Mouse (Mus musculus): ENCODE measurements around the gene Nrp2. TPM values are rescaled to one million over a fixed set of nuclear protein-coding genes. Genes with fewer than 3 reads are reported as not detected.
A peak's percentile ranks its signal among the peaks of the same experiment; 100 is the strongest.

Gene Nrp2
- polyA plus RNA-seq, 1 experiment, result 97.2 TPM

DNA sequence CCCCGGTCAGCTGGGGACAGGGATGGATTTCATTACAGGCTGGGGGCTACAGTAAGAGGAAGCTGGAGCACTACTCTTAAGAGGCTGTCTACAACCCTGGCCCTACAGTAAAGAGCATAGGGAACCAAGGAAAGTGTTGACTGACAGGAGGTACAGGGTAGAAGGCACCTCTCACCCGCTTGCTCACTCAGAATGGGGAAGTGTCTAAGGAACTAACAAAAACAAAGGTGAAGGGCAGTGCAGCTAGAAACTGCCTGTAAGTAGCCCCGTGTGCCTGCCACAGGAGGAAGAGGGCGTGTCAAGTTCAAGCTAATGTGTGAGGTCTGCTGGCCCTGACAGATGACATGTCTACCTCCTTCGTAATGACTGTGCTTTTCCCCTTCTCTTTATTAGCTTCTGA is 57.0 kb downstream of the Nrp2 start:
- TF ChIP-seq CTCF (IDR thresholded peaks at IDR 0.05; ENCODE audit: low read depth, low read length) (no peak), POLR2A (IDR thresholded peaks at IDR 0.05; ENCODE audit: borderline replicate concordance, low read depth, low read length) (no peak)
- Histone ChIP-seq H3K4me3 (ENCODE audit: insufficient read depth, low read length) (no peak overlapping the region), H3K4me1 (ENCODE audit: control insufficient read depth, insufficient read depth, low read length) (peaks cover 14% of the 10 kb centered on the region), H3K27ac (ENCODE audit: insufficient read depth, low read depth, low read length) (no peak overlapping the region; the same call in 1 of the 2 replicates)

DNA sequence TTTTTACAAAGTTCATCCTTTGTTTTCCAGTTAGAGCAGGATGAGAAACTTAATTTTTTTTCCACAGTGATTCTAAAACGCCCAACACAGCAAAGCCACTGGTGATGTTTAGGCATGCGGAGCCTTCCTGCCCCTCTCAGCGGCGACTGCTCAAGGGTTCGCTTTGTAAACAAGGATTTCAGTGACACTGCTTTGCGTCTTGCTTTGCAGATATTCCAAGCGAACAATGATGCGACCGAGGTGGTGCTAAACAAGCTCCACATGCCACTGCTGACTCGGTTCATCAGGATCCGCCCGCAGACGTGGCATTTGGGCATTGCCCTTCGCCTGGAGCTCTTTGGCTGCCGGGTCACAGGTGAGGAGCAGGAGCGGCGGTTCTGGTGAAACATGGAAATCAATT is 57.5 kb downstream of the Nrp2 start:
- Histone ChIP-seq H3K4me3 (ENCODE audit: insufficient read depth, low read length) (no peak overlapping the region), H3K27ac (ENCODE audit: insufficient read depth, low read depth, low read length) (no peak overlapping the region), H3K4me1 (ENCODE audit: control insufficient read depth, insufficient read depth, low read length) (peaks cover 14% of the 10 kb centered on the region)
- no peak for TF ChIP-seq CTCF (IDR thresholded peaks at IDR 0.05; ENCODE audit: low read depth, low read length)
- no peak for TF ChIP-seq POLR2A (IDR thresholded peaks at IDR 0.05; ENCODE audit: borderline replicate concordance, low read depth, low read length)

DNA sequence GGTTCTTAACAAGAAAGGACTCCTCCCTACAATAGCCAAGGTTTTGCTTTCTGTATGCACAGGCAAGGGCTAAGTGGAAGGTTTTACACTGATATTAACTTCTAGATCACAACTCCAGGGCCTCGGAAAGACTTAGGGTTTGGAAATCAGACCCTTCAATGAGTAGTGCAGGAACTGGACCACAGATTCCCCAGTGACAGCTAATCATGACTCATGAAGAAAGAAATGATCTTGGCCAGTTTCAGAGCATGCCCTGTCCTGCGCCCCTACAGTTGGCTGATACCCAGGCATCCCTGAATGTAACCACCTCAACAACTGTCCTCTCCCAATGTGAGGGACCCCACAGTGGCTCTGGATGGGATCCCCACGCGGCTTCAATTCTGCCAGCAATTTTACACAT is 60.7 kb downstream of the Nrp2 start:
- Histone ChIP-seq H3K27ac (ENCODE audit: insufficient read depth, low read depth, low read length) (no peak overlapping the region), H3K4me1 (ENCODE audit: control insufficient read depth, insufficient read depth, low read length) (peaks cover 25% of the 10 kb centered on the region)
- TF ChIP-seq POLR2A (IDR thresholded peaks at IDR 0.05; ENCODE audit: borderline replicate concordance, low read depth, low read length), result no peak
- TF ChIP-seq CTCF (IDR thresholded peaks at IDR 0.05; ENCODE audit: low read depth, low read length), result no peak

DNA sequence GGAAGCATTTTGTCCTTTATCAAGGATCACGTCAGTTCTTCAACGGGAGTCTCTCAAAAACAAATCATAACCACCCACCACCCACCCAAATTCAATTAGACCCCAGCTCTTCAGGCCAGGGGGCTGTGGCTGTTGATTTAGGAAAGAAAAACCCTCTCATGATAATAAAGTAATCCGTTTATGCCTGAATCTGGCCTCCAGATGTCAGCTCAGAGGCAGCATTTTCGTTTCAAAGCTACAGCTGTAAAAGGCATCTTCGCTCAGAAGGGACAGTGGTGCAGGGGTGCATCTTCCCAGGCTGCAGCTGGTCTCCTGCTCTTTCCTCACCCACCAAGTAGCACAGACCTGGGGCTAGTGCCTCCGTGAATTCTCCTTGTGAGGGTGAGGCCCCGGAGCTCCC is 62.1 kb downstream of the Nrp2 start:
- Histone ChIP-seq H3K4me3 (ENCODE audit: insufficient read depth, low read length) (no peak overlapping the region), H3K27ac (ENCODE audit: insufficient read depth, low read depth, low read length) (no peak overlapping the region), H3K4me1 (ENCODE audit: control insufficient read depth, insufficient read depth, low read length) (peaks cover 28% of the 10 kb centered on the region)
- TF ChIP-seq POLR2A (IDR thresholded peaks at IDR 0.05; ENCODE audit: borderline replicate concordance, low read depth, low read length) (no peak), CTCF (IDR thresholded peaks at IDR 0.05; ENCODE audit: low read depth, low read length) (no peak)

More for the DNA sequence above, 60.7 kb downstream of the Nrp2 start:
- H3K4me3 ChIP-seq (ENCODE audit: insufficient read depth, low read length), result no peak overlapping the region

DNA sequence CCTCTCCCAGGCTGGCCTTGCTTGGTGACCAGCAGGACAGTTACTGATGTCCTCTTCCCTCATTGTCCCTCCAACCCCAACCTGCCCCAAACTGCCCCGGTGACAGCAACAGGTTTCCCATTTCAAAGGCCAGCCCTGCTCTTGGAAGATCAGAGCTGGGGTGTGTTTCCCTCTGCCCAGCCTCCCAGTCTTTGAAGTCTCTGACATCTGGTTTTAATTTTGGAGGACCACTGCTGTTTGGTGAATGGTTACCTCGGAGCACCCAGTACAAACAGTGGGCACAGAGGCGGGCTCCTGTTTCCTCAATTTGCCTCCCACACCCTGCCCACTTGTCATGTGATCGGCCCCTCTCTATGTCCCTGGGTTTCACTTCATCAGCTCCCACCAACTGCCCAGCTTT is 63.7 kb downstream of the Nrp2 start:
- peak overlapping the region; percentile 21; the same call in 1 of the 2 replicates for H3K27ac ChIP-seq (ENCODE audit: insufficient read depth, low read depth, low read length)

DNA sequence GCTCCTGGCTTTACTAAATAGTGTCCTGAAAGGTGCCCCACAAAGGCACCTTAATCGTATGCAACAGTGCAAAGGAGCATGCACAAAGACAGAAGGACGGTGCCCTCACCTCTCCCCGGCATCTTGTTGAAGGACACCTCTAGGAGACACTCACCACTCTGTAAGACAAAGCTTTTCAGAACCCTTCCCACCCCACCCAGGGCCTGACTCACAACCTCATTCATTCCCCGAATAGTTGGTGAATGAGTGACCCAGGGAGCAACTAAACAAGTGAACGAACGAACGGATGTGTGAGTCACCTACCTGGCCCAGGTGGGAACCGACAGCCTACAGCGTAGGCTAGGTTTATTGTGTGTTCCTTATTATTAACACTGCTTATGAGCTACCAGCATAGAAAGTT is 64.5 kb downstream of the Nrp2 start:
- Histone ChIP-seq H3K4me1 (ENCODE audit: control insufficient read depth, insufficient read depth, low read length) (peaks cover 48% of the 10 kb centered on the region), H3K27ac (ENCODE audit: insufficient read depth, low read depth, low read length) (no peak overlapping the region), H3K4me3 (ENCODE audit: insufficient read depth, low read length) (no peak overlapping the region)
- TF ChIP-seq POLR2A (IDR thresholded peaks at IDR 0.05; ENCODE audit: borderline replicate concordance, low read depth, low read length) (no peak), CTCF (IDR thresholded peaks at IDR 0.05; ENCODE audit: low read depth, low read length) (no peak)

More for the DNA sequence above, 63.7 kb downstream of the Nrp2 start:
- H3K4me3 ChIP-seq (ENCODE audit: insufficient read depth, low read length), result no peak overlapping the region
- no peak for TF ChIP-seq CTCF (IDR thresholded peaks at IDR 0.05; ENCODE audit: low read depth, low read length)
- peaks cover 40% of the 10 kb centered on the region for H3K4me1 ChIP-seq (ENCODE audit: control insufficient read depth, insufficient read depth, low read length)

DNA sequence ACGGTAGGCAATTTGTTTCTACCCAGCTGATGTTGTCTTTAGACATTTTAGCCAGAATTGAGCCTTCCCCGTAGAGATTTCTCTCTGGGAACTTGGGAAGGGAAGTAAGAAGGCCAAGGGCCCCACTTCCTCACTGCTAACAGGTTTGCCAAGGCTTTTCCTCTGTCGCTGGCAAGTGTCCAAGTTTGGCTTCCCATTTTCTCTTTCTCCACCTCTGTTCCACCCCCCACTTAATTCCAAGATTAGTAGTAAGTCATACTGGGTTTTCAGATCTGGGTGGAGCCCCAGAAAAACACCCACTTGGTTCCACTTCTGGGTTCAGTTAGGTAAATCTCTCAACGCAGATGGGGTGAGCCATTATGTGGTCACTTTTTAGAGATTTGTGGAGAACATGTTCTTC is 67.5 kb downstream of the Nrp2 start:
- TF ChIP-seq CTCF (IDR thresholded peaks at IDR 0.05; ENCODE audit: low read depth, low read length), result no peak
- TF ChIP-seq POLR2A (IDR thresholded peaks at IDR 0.05; ENCODE audit: borderline replicate concordance, low read depth, low read length), result no peak
- Histone ChIP-seq H3K4me3 (ENCODE audit: insufficient read depth, low read length) (no peak overlapping the region), H3K4me1 (ENCODE audit: control insufficient read depth, insufficient read depth, low read length) (peaks cover 73% of the 10 kb centered on the region), H3K27ac (ENCODE audit: insufficient read depth, low read depth, low read length) (peak overlapping the region; percentile 71)

DNA sequence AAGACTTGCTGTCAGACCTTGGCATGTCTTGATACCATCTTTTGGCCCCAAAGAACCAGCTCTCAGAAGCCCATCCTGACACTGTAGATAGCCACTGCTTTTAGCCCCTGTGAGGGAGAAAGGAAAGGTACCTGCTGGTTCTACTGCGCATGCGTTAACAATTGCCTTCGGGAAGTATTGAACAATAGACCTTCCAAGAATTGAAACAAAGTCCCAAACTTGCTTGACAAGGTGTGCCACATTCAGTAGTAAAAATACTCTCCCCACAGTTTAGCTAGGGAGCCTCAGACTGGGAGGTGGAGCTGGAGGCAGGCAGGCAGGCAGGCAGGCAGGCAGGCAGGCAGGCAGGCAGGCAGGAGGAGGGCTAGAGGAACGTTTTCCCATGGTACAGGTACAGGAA is 69.3 kb downstream of the Nrp2 start:
- no peak overlapping the region for H3K27ac ChIP-seq (ENCODE audit: insufficient read depth, low read depth, low read length)
- H3K4me1 ChIP-seq (ENCODE audit: control insufficient read depth, insufficient read depth, low read length), result peaks cover 63% of the 10 kb centered on the region
- H3K4me3 ChIP-seq (ENCODE audit: insufficient read depth, low read length), result no peak overlapping the region
- no peak for TF ChIP-seq POLR2A (IDR thresholded peaks at IDR 0.05; ENCODE audit: borderline replicate concordance, low read depth, low read length)
- no peak for TF ChIP-seq CTCF (IDR thresholded peaks at IDR 0.05; ENCODE audit: low read depth, low read length)

DNA sequence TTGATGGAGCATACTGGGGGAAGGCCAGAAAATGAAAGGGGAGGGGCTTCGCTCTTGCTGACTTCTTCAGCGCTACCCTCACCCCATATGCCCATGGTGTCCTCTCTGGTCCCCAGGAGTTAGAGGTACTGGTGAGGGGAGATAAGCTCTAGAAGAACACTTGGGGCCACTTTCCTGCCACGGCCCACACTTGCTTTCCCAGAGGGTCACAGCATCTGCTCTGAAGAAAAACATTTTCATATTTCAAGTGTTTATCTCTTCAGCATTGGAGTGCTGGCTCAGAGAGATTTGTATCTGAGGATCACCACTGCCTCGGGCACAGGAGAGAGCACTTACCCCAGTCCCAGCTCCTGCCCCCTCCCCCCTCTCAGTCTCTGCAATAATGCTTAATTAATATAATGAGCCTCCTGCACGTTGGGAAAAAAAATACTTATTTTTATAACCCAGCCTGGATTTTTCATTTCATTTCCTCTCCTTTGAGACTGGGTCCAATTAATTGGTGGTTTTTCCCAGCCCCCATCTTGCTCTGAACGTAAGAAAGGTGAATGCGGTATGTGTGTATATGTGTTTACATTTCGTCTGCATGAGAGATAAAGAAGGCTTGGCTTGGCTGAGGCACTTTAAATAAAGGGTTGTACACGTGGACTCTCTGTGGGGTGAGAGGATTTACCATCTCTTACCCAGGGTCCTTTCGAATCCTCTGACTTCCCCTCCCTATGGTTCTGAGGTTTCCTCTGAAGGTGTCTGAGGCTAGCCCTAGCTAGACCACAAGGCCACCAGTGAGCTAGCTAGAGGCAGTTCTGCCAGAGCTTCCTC is 70.2 kb downstream of the Nrp2 start:
- Histone ChIP-seq H3K4me1 (ENCODE audit: control insufficient read depth, insufficient read depth, low read length) (peaks cover 59% of the 10 kb centered on the region), H3K27ac (ENCODE audit: insufficient read depth, low read depth, low read length) (peak overlapping the region; percentile 46), H3K4me3 (ENCODE audit: insufficient read depth, low read length) (no peak overlapping the region)
- TF ChIP-seq CTCF (IDR thresholded peaks at IDR 0.05; ENCODE audit: low read depth, low read length), result no peak

DNA sequence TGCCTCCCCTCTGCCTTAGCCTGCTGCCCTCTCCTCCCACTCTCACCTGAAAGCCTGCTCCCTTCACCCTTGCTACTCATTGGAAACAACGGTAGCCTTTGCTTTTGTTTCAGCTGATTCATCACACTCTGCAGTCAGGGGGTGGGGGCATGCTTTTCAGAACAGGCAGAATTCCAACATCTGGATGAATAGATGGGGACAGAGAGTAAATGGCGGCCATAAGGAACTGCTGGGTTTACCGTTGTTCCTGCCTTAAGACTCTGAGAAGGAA is 70.8 kb downstream of the Nrp2 start:
- TF ChIP-seq CTCF (IDR thresholded peaks at IDR 0.05; ENCODE audit: low read depth, low read length) (no peak), POLR2A (IDR thresholded peaks at IDR 0.05; ENCODE audit: borderline replicate concordance, low read depth, low read length) (no peak)
- Histone ChIP-seq H3K4me1 (ENCODE audit: control insufficient read depth, insufficient read depth, low read length) (peaks cover 63% of the 10 kb centered on the region), H3K4me3 (ENCODE audit: insufficient read depth, low read length) (no peak overlapping the region), H3K27ac (ENCODE audit: insufficient read depth, low read depth, low read length) (peak overlapping the region; percentile 46)

All from bone marrow macrophage, adult 2 months (primary cell).